Mouse (Mus musculus): ENCODE measurements around the gene Uckl1. TPM values are rescaled to one million over a fixed set of nuclear protein-coding genes. Genes with fewer than 3 reads are reported as not detected.

The Uckl1 gene
- total RNA-seq, 4 experiments from 2014 or later: 69.9 to 90.4 (median 73.4) TPM

GRCm38 (mm10) chr2:181590471-181590870 is 5.8 kb upstream of the Uckl1 start:
- DNase-seq (ENCODE audit: low spot score in 2 of 2): no peak

GRCm38 (mm10) chr2:181589732-181590105 is 5.0 kb upstream of the Uckl1 start:
- DNase-seq (ENCODE audit: low spot score in 2 of 2): no peak

GRCm38 (mm10) chr2:181589011-181589731 is 4.5 kb upstream of the Uckl1 start:
- DNase-seq (ENCODE audit: low spot score in 2 of 2): peak in 1 of 2 experiments; percentile 14

GRCm38 (mm10) chr2:181588229-181588780 is 3.6 kb upstream of the Uckl1 start:
- peak in 1 of 2 experiments; percentile 9 for DNase-seq (ENCODE audit: low spot score in 2 of 2)

- DNase-seq (ENCODE audit: low spot score in 2 of 2): peak in 1 of 2 experiments; percentile 10
These were observed 3.1 kb upstream of the Uckl1 start for GRCm38 (mm10) chr2:181587796-181588195.

GRCm38 (mm10) chr2:181586124-181586523 is 1.4 kb upstream of the Uckl1 start:
- DNase-seq (ENCODE audit: low spot score in 2 of 2): peak in 1 of 2 experiments; percentile 11

- no peak for DNase-seq (ENCODE audit: low spot score in 2 of 2)
These were observed 814 bp upstream of the Uckl1 start for GRCm38 (mm10) chr2:181585506-181585905.

GRCm38 (mm10) chr2:181583460-181584257 is 1.0 kb downstream of the Uckl1 start:
- DNase-seq (ENCODE audit: low spot score in 2 of 2): no peak

- DNase-seq (ENCODE audit: low spot score in 2 of 2): peak in 1 of 2 experiments; percentile 12
These were observed 1.8 kb downstream of the Uckl1 start for GRCm38 (mm10) chr2:181582939-181583338.

GRCm38 (mm10) chr2:181582358-181582757 is 2.3 kb downstream of the Uckl1 start:
- no peak for DNase-seq (ENCODE audit: low spot score in 2 of 2)

GRCm38 (mm10) chr2:181581402-181582120 is 3.1 kb downstream of the Uckl1 start:
- peak; percentile 79 to 88 for DNase-seq (ENCODE audit: low spot score in 2 of 2)

GRCm38 (mm10) chr2:181581016-181581401 is 3.7 kb downstream of the Uckl1 start:
- peak; percentile 74 to 78 for DNase-seq (ENCODE audit: low spot score in 2 of 2)

GRCm38 (mm10) chr2:181580131-181580772 is 4.4 kb downstream of the Uckl1 start:
- DNase-seq (ENCODE audit: low spot score in 2 of 2): no peak

- no peak for DNase-seq (ENCODE audit: low spot score in 2 of 2)
These were observed 5.0 kb downstream of the Uckl1 start for GRCm38 (mm10) chr2:181579681-181580080.

- DNase-seq (ENCODE audit: low spot score in 2 of 2): no peak
These were observed 5.7 kb downstream of the Uckl1 start for GRCm38 (mm10) chr2:181578790-181579618.

- DNase-seq (ENCODE audit: low spot score in 2 of 2): no peak
These were observed 6.6 kb downstream of the Uckl1 start for GRCm38 (mm10) chr2:181577981-181578581.

- DNase-seq (ENCODE audit: low spot score in 2 of 2): no peak
These were observed 7.6 kb downstream of the Uckl1 start for GRCm38 (mm10) chr2:181577126-181577525.

- no peak for DNase-seq (ENCODE audit: low spot score in 2 of 2)
These were observed 8.1 kb downstream of the Uckl1 start for GRCm38 (mm10) chr2:181576613-181577012.

GRCm38 (mm10) chr2:181574921-181575545 is 9.7 kb downstream of the Uckl1 start:
- no peak for DNase-seq (ENCODE audit: low spot score in 2 of 2)
